Mouse (Mus musculus) urinary bladder, postnatal 4 days (tissue): Measurements from ENCODE around the gene Spef1.

Experiments
- DNase-seq, 2 experiments: peaks; one replicate each; pipeline ENCODE4 v3.0.0; 2021 to 2022; ENCODE audit warnings: low spot score in 2 of 2

Spef1 gene

DNA sequence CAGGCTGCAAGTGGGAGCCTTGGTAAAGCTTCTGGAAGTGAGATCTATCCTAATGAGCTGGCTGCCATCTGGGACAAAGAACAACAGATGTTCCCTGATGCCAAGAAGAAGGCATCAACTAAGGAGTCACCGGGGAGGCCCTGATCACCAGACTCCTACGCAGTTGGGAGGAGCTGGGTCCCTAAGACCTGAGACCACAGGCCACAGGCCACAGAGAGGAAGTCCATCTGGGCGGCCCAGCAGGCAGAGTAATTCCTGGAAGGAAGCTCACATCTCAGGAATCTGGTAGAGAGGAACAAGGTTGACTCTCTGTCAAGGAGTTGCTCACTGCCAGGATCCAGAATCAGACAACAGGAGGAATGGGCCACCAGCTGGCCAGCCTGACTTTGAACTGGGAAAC lies 62.9 kb downstream of the Spef1 start:
- DNase-seq, result peak in 1 of 2 experiments; percentile 52
